Mouse (Mus musculus) intestine, embryonic 16.5 days (tissue): ENCODE results near the gene Smarcb1. TPM values are rescaled to one million over a fixed set of nuclear protein-coding genes. Genes with fewer than 3 reads are reported as not detected.
A peak's percentile ranks its signal among the peaks of the same experiment; 100 is the strongest.

Source experiments
- ATAC-seq: fragments of 200-750 bp; cut with Nextera tagmentation; 2 replicates; pipeline ENCODE4 v1.8.0; 2017; ENCODE audit warnings: moderate TSS enrichment, moderate library complexity
- H3K27ac ChIP-seq: fragments of 300-500 bp; sonication (generic); 2 replicates; pipeline ENCODE4 v1.5.1; 2014; ENCODE audit warnings: mild to moderate bottlenecking, low read length
- H3K27me3 ChIP-seq: fragments of 300-500 bp; sonication (generic); replicated peaks from 2 replicates; pipeline ENCODE4 v1.6.1; 2014; ENCODE audit warnings: low read length, control low read depth, mixed read lengths; ENCODE audit not compliant: control insufficient read depth, insufficient read depth
- H3K36me3 ChIP-seq: fragments of 300-500 bp; sonication (generic); 2 replicates; pipeline ENCODE4 v1.6.1; 2014; ENCODE audit warnings: low read length, control low read depth; ENCODE audit not compliant: control insufficient read depth, insufficient read depth
- H3K4me1 ChIP-seq: fragments of 300-500 bp; sonication (generic); 2 replicates; pipeline ENCODE4 v1.6.1; 2014; ENCODE audit warnings: low read length, control low read depth, mixed read lengths; ENCODE audit not compliant: control insufficient read depth, insufficient read depth
- H3K4me2 ChIP-seq: fragments of 300-500 bp; sonication (generic); 2 replicates; pipeline ENCODE4 v1.6.1; 2014; ENCODE audit warnings: low read depth, low read length, control low read depth
- H3K4me3 ChIP-seq: fragments of 300-500 bp; sonication (generic); 2 replicates; pipeline ENCODE4 v1.5.1; 2014; ENCODE audit warnings: mild to moderate bottlenecking, low read length
- H3K9ac ChIP-seq: fragments of 300-500 bp; sonication (generic); 2 replicates; pipeline ENCODE4 v1.6.1; 2014; ENCODE audit warnings: low read depth, low read length
- H3K9me3 ChIP-seq: fragments of 300-500 bp; sonication (generic); 2 replicates; pipeline ENCODE4 v1.6.1; 2016; ENCODE audit warnings: low read length, control low read depth; ENCODE audit not compliant: control insufficient read depth
- WGBS: fragments of 180-500 bp; shearing (Covaris S2); extraction: QIAGEN DNeasy Blood & Tissue Kit; methylation state at CpG from one replicate; pipeline ENCODE4 v1.1.7; 2014; 5-methylcytosine and 5-hydroxymethylcytosine counted together
- polyA plus RNA-seq: library from polyadenylated mRNA; unstranded; fragments of >200 nt; fragmentation: Nextera tagmentation; extraction: Ambion mirVana; gene quantifications from 2 replicates; pipeline ENCODE4 v1.2.1, GENCODE M21; 2015

Gene Smarcb1
- polyA plus RNA-seq, 1 experiment from 2014 or later: 171 TPM

- 85% methylated on average over 15 of the region's 15 CpGs for WGBS
- ATAC-seq: no peak
- no peaks in the 10 kb centered on the region; the same call in 1 of the 2 replicates for H3K36me3 ChIP-seq
- no peak overlapping the region for H3K9ac ChIP-seq
- H3K27ac ChIP-seq: no peak overlapping the region
- no peaks in the 10 kb centered on the region for H3K27me3 ChIP-seq
- H3K9me3 ChIP-seq: no peaks in the 10 kb centered on the region
- H3K4me1 ChIP-seq: peaks cover 37% of the 10 kb centered on the region
- H3K4me2 ChIP-seq: no peak overlapping the region
- H3K4me3 ChIP-seq: no peak overlapping the region
Measured at GRCm38 (mm10) chr10:75855416-75855981, 65.9 kb downstream of the Smarcb1 start.

GRCm38 (mm10) chr10:75854791-75855190 is 66.6 kb downstream of the Smarcb1 start:
- Histone ChIP-seq H3K4me3 (no peak overlapping the region), H3K27me3 (no peaks in the 10 kb centered on the region), H3K36me3 (no peaks in the 10 kb centered on the region; the same call in 1 of the 2 replicates), H3K4me1 (peaks cover 33% of the 10 kb centered on the region), H3K4me2 (no peak overlapping the region), H3K27ac (no peak overlapping the region), H3K9ac (no peak overlapping the region), H3K9me3 (no peaks in the 10 kb centered on the region)
- 80% methylated on average over 6 of the region's 6 CpGs for WGBS
- ATAC-seq: no peak

GRCm38 (mm10) chr10:75854096-75854495 is 67.3 kb downstream of the Smarcb1 start:
- no peaks in the 10 kb centered on the region for H3K9me3 ChIP-seq
- H3K4me2 ChIP-seq: no peak overlapping the region
- WGBS: 49% methylated on average over 5 of the region's 5 CpGs
- no peak overlapping the region for H3K4me3 ChIP-seq
- H3K27ac ChIP-seq: no peak overlapping the region
- no peaks in the 10 kb centered on the region; the same call in 1 of the 2 replicates for H3K36me3 ChIP-seq
- no peak for ATAC-seq
- H3K4me1 ChIP-seq: peaks cover 33% of the 10 kb centered on the region
- no peaks in the 10 kb centered on the region for H3K27me3 ChIP-seq
- H3K9ac ChIP-seq: no peak overlapping the region

- Histone ChIP-seq H3K4me3 (no peak overlapping the region), H3K4me2 (no peak overlapping the region), H3K36me3 (no peaks in the 10 kb centered on the region; the same call in 1 of the 2 replicates), H3K27me3 (no peaks in the 10 kb centered on the region), H3K27ac (no peak overlapping the region), H3K9me3 (no peaks in the 10 kb centered on the region), H3K9ac (no peak overlapping the region), H3K4me1 (peaks cover 26% of the 10 kb centered on the region)
- peak; percentile 37 for ATAC-seq
- WGBS: 26% methylated on average over 10 of the region's 10 CpGs
Measured at GRCm38 (mm10) chr10:75853452-75853851, 68.0 kb downstream of the Smarcb1 start.

- Histone ChIP-seq H3K9ac (no peak overlapping the region), H3K27ac (peak overlapping the region; percentile 26; the same call in 1 of the 2 replicates), H3K4me1 (peaks cover 19% of the 10 kb centered on the region), H3K27me3 (no peaks in the 10 kb centered on the region), H3K36me3 (no peaks in the 10 kb centered on the region; the same call in 1 of the 2 replicates), H3K4me2 (no peak overlapping the region), H3K9me3 (no peaks in the 10 kb centered on the region), H3K4me3 (no peak overlapping the region)
- ATAC-seq: peak; percentile 87
- 70% methylated on average over 12 of the region's 12 CpGs for WGBS
Measured at GRCm38 (mm10) chr10:75852539-75853125, 68.8 kb downstream of the Smarcb1 start.

- Histone ChIP-seq H3K4me1 (peaks cover 17% of the 10 kb centered on the region), H3K9me3 (no peaks in the 10 kb centered on the region), H3K9ac (peak overlapping the region; percentile 15; the same call in 1 of the 2 replicates), H3K36me3 (no peaks in the 10 kb centered on the region; the same call in 1 of the 2 replicates), H3K4me3 (no peak overlapping the region), H3K4me2 (no peak overlapping the region), H3K27me3 (no peaks in the 10 kb centered on the region), H3K27ac (no peak overlapping the region)
- 49% methylated on average over 3 of the region's 3 CpGs for WGBS
- ATAC-seq: no peak
Measured at GRCm38 (mm10) chr10:75851681-75852080, 69.7 kb downstream of the Smarcb1 start.

GRCm38 (mm10) chr10:75851076-75851475 is 70.3 kb downstream of the Smarcb1 start:
- Histone ChIP-seq H3K36me3 (no peaks in the 10 kb centered on the region; the same call in 1 of the 2 replicates), H3K9me3 (no peaks in the 10 kb centered on the region), H3K4me1 (peaks cover 17% of the 10 kb centered on the region), H3K27ac (no peak overlapping the region), H3K27me3 (no peaks in the 10 kb centered on the region), H3K9ac (0 out of 2 replicates have a peak overlapping the region, but pooled peaks have one; percentile 4), H3K4me2 (no peak overlapping the region), H3K4me3 (no peak overlapping the region)
- 21% methylated on average over 6 of the region's 6 CpGs for WGBS
- no peak for ATAC-seq

GRCm38 (mm10) chr10:75848382-75848781 is 73.0 kb downstream of the Smarcb1 start:
- H3K9ac ChIP-seq: no peak overlapping the region
- H3K4me2 ChIP-seq: no peak overlapping the region
- H3K36me3 ChIP-seq: no peaks in the 10 kb centered on the region
- no peak overlapping the region for H3K27ac ChIP-seq
- H3K9me3 ChIP-seq: no peaks in the 10 kb centered on the region
- 30% methylated on average over 3 of the region's 3 CpGs for WGBS
- ATAC-seq: no peak
- H3K4me1 ChIP-seq: peaks cover 17% of the 10 kb centered on the region
- H3K4me3 ChIP-seq: no peak overlapping the region
- H3K27me3 ChIP-seq: no peaks in the 10 kb centered on the region
